Mouse (Mus musculus) ovary, postnatal 36 days (tissue): ENCODE measurements at regions not wholly inside any gene's neighbourhood (a gene's known extent, or its start where the extent isn't known, plus 50 kb on each side); places are given as distances from the start of the nearest gene placed in this dataset.

Experiments used
- DNase-seq: peaks from one replicate; pipeline ENCODE4 v3.0.0; 2022; ENCODE audit warnings: low spot score, mixed read lengths

DNA sequence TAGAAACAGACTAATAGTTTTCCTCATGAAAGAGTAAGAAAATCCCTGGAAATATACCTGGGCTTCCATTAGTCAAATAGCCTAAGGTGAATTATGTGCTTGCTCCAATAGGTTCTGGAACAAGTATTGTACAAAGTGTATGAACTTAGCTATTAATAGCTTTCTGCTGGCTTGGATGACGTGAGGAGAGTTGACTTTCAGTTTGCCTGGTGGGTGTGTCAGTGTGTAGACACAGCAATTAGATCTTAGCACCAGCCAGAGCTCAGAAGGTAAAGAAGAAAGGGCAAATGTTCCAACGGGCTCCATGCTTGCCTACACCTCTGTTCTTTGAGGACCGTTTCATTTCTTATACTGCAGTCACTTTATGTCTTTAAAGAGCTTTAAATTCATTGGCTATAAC lies 654.8 kb upstream of the Mef2c start:
- no peak for DNase-seq

DNA sequence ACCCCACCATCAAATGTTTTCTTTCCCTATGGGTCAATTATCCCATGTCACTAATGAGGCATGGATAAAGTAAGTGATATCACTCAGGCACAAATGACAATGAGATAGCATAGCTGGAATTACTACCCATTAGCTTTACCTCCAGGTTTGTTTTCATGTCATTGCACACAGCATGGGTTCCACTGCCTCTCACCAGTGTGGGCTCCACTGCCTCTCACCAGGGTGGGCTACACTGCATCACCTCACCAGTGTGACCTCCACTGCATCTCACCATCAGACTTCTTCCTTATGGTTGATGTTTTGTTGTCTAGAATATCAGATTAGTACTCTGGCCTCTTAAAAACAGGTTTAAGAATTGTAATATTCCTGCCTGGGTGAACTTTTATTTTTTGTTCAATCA lies 634.0 kb upstream of the Mef2c start:
- DNase-seq = no peak

DNA sequence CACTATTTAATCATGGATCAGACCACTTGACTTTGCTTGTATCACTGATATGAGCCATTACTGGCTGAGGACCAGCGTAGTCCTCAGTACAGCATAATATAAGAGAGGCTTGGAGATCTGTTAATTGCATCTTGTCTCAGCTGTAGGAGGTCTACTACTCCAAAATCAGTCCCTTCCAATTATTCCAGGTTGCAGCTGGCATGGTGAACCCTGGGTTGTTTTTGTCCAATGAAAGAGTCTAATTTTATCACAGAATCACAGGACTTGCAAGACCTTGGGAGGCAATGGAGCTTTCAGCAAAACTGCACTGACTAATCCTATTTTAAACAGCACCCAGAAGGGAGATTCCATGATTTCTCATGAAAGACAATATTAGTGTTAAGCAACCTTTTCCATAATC lies 629.7 kb upstream of the Mef2c start:
- DNase-seq = no peak

DNA sequence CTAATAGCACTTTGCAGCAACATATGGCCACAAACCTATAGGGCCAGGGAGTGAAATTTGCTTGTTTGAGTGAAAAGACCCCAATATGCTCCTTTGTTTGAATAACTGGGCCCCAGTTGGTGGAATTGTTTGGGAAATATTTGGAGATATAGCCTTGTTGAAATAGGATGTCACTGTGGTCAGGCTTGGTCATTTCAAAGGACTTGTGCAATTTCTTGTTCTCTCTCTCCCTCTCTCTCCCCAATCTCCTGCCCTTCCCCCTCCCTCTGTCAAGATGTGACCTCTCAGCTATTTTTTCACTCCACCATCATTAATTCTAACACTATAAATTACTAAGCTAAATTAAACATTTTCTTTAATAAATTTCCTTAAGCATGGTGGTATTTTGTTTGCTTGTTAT lies 620.5 kb upstream of the Mef2c start:
- no peak for DNase-seq

DNA sequence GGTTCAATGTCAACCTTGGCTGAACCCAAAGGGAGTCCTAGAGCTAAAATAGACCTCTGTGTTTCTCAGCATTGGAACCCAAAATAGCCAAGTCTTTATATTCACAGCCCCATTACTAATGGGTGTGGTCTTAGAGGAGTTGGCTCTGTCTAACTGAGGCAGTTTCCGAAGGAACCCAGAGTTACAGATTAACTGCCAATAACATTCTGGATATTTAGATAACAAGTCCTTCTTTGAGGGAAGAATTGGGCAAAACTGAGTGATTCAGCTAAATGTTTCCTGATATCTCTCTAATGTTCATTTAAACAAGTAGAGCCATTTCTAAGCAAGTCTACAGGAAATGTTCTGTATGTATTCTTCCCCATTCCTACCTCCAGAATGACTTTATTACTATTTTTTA lies 615.1 kb upstream of the Mef2c start:
- no peak for DNase-seq

DNA sequence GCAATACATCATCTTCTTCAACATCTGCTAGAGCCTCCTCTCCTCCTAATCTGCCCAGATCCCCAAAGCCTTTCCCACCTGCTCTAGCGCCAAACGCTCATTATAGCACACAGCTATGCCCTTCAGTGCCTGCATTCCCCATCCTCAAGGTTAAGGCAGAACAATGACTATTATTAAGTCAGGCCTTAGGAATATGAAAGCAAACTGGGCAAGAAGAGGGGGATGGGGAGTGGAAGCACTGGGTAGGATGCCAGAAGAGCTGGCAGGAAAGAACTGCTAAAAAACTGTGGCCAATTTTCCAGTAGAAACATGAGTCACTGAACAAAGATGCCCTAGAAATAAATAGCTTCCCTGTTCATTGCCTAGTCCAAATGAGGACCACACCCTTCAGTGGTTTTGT lies 611.1 kb upstream of the Mef2c start:
- DNase-seq = no peak

DNA sequence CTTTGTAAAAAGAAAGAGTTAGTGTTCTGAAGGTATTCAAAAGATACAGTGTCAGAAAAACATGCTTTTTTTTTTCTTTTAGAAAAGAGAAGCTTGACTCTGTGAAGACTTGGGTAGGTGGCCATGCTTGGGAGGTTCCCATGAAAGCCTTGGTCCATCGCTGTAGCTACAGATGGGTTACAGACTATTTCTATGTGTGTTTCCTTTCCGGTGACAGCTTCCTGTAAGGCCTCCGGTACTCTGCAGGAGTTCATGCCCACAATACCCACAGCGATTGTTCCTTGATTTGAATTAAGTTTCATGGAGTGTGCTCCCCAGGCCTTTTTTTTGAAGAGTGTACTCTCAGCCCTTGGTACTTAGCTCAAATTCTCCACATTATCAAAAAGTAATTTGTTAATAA lies 604.1 kb upstream of the Mef2c start:
- no peak for DNase-seq

DNA sequence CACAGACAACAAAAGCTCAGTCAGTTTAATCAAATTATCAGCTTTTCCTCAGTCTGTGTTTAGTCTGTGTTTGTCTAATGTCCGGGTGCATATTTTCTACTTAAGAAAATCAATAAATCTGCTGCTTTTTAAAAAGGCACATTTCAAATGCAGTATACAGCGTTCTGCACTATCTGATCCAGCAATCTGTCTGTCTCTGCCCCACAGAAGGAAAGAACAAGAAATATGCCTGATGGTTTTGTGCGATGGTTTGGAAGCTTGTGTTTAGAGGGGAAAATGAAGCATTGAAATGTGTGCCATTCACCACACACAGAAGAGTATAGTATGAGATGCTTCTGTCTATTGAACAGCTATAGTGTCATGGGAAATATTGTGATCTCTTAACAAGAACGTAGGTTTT lies 601.7 kb upstream of the Mef2c start:
- DNase-seq = no peak

DNA sequence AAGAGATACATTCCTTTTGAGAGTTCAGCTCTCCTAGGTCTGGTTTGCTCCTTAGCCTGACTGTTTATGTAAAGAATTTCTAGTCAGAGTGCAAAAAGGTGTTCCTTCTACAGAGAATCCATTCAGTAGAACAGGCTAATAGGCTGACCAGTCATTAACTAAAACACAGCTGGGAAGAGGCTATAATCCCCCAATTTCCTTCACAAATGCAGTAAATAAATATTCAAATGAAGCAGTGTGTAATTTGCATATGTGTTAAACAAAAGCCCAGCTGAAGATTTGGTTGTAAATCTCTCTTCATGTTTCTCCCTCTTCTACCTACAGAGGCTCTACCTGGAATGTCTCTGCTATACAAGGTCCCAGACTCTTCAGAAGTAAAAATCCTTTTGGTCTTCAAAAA lies 600.2 kb upstream of the Mef2c start:
- DNase-seq = no peak

DNA sequence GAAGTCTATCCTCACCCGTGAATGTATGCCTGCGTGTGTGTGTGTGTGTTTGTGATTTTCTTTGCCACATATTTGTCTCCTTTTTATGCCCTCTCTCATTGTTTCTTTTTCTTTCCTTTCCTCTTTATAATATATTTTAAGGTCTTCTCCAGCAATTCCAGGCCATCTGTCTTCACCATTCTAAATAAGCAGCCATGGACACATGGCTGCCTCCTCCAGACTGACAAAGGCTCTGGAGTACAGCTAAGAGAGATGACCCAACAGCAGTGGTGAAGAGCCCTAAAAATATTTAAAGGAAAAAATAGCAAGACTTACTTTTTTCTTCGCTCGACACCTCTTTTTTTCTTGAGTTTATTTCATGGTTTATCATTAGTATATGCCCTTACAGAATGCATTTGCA lies 596.1 kb upstream of the Mef2c start:
- no peak for DNase-seq

DNA sequence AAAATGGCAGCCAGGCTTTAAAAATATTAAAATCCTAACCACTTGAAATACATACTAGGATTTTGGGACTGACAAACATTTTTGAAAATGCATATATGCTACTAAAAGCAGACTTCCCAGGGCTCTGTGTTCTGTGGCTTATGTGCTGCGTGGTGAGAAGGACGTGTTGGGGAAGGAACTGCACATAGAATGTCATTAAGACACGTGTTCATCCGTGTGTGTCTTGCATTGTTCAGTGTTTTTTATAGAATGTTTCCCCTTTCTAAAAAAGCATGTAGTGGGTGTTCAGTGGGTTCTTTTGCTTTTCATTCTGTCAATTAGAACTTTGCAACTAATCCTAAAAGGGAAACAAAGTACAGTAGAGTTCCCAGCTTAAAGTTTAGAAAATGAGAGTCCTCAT lies 594.7 kb upstream of the Mef2c start:
- DNase-seq = no peak

DNA sequence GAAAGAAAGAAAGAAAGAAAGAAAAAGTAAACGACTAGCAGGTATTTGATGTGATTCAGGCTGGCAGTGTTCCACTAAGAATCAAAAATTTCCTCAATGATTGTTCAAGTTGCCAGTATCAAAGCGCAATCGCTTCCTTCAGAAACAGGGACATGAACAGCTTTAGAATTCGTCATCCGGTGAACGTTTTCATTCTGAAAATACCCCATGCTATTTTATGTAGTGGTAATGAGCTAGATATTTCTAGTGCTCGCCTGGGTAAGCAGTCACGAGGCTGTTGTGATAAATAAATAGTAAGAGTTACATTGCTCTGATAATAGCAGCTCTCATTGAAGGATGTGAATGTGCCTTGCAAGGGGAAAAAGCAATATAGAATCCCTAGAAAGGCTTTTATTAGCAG lies 591.0 kb upstream of the Mef2c start:
- DNase-seq = no peak

DNA sequence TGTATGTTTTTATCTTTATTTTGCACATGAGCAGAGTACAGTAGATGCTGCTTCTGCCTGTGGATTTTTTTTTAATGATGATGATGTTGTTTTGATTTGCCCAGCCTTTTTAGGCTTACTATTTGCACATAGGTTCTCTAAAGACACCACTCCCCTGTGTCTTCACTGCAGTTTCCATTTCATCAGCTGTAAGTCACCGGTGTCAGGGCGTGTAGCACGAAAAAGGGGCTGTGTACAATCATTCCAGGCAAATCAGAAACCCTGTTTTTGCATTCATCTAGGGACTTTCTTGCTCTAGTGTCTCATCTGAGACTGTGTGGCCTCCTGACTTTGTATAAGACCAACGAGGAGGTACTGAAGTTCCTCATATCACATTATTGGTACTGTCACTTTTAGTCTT lies 588.6 kb upstream of the Mef2c start:
- no peak for DNase-seq

DNA sequence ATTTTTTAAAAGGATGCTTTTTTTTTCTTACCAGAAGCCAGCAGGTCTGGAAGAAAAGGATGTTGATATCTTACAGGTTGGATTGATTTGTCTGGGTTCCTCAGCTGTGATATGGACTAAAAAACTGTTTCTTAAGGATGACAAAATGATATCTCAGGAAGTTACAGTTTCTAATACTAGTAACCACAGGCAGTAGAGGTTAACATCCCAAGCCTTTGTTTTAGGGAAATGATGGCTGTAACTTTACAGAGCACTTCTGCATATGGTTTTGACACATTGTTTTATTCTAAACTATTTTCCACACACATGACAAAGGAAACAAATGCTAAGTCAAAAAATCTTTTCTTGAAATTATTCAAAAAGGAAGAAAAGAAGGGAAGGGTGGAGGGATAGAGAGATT lies 573.8 kb upstream of the Mef2c start:
- no peak for DNase-seq

DNA sequence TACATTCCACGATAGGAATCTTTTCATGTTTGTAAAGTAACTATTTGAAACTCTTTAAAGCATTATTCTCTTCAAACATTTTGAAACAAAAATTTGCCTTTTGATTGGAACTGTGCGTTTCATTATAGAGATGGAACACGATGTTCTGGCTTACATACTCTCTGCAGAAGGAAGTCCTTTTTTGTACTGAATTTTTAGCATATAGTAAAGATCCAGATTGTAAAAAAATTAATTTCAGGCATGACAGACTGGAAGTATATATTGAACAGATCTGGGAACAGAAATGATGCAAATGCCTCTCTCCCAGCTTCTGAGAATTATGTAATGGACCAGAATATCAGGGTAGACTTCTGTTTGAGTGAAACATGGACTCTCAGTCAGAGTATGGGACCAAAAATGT lies 566.0 kb upstream of the Mef2c start:
- no peak for DNase-seq

DNA sequence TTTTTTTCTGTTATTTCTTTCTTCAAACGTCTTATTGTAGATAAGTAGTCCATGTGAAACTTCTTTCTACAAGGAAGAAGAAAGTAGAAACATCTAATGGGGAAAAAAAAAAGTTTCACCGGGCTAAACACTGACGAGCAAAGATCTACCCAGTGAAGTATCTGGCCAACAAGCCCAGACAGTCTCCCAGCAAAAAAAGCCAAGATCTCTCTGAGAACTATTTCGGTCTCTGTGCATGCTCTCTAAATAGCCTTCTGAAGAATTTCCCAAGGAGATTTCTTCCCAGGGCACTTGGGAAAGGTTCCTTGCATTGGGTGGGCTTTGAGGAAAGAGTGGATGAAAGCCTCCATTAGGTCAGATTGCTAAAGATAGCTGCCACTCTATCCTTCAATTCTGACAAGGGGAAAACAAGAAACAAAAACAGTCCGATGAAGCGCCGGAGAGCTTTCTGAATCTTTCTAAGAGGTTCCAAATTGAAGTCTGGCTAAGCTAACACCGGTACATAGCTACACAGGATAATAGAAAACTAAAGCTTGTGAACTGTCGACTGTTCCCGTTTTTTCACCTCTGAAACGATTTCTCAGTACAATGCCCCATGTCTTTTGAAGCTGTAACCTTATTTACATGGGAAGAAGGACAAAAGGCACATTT lies 561.0 kb upstream of the Mef2c start:
- no peak for DNase-seq

DNA sequence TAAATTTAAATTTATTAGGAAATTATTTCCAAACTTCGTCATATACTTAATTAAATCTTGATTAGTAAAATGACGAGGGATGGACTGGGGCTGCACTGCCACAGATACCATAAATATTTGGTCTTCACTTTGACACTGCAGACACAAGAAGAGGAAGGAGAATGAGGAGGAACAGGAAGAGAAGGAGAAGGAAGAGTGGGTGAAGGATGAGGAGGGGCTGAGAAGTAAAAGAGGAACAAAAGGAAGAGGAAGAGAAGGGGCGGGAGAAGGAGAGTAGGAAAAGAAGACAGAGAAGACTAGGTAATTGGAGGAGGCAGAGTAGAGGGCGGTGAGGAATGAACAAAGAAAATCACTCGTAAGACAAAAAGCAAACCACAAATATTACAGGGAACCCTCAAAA lies 556.9 kb upstream of the Mef2c start:
- DNase-seq = no peak

DNA sequence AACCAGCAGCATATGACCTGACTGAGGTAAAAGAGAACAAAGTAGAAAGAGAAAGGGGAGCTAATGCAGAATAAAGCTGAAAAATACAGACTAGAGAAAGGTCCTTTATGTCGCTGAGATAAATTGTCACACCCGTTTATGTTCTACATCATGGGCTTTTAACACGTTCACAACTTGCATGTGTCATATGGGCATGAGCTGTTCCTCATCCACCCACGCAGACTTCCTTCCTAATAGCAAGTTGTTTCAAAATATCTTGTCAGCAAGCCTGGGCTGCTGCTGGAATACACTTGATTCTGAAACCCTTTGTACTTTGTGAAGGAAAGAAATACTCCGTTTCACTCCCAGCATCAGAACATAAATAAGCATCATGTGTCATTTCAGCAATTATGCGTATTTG lies 554.3 kb upstream of the Mef2c start:
- DNase-seq = no peak

DNA sequence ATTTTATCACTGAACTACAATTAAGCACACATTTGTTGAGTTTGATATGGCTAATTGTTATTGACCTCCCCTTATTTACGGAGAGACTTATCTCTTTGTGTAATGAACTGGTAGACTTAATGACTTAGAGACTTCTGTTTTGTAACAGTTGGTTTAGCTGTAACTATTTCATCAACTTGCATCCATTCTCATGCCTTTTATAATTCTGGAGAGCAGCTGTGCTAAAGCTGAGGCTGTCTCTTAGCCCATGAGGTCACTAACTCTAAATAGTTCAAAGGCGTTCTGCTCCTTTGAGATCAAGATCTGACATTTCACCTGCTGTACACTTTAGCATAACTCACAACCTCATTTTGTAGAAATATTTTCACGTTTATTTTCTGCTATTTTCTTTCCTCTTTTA lies 541.5 kb upstream of the Mef2c start:
- DNase-seq = no peak

DNA sequence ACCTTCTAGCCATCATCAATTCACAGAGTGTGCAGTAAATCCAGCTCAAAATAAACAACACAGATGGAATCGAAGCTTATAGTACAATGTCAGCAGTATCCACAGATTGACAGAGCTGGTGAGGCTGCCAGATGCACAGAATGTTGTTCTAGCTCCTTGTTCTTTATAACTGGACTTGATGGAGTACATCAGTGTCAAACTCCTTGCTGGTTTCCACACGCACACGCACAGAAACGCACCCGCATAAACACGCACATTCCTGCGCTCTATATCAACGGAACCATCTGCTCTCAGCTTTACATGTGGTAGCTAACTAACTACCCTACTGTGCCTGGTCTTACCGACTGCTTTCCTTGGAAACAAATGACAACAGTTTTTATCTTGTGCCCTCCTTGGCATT lies 532.1 kb upstream of the Mef2c start:
- DNase-seq = no peak

DNA sequence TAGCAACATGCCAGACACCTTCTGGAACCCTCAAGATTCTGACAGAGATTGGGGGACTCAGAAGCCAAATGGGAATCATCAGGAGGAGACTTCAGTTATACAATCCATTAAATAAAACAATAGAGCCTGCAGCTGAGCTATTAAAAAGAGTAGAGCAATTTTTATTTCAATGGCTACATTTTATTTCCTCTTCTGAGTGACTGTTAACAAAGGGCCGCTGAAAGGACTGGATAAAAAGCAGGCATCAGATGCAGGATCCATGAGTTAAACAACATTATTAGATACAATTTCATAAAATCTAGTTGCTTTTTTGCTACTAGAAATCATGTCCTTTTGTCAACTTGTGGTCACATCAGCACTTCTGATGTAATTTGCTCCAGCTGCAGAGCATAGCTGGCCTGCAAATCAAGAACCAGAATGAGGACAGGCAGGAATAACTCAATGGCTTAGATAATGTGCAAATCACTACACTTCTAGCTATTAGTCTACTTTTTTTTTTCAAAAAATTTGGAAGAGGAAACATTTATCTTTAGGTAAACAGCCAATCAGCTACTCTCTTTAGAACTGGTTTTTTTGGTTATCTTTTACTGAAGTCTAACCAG lies 529.5 kb upstream of the Mef2c start:
- DNase-seq = no peak

DNA sequence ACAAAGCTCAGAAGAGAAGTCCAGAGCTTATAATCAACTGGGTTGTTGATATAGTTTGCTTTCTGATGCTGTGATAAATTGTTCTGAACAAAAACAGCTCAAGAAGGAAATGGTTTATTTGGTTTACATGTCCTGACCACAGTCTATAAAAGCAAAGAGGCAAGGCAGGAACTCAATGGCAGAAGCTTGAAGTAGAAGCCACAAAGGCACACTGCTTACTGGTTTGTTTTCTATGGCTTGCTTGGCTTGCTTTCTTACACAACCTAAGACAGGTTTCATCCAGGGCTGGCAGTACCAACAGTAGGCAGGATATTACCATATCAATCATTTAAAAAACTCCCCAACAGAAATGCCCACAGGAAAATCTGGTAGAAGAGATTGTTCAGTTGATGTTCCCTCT lies 502.7 kb upstream of the Mef2c start:
- no peak for DNase-seq

DNA sequence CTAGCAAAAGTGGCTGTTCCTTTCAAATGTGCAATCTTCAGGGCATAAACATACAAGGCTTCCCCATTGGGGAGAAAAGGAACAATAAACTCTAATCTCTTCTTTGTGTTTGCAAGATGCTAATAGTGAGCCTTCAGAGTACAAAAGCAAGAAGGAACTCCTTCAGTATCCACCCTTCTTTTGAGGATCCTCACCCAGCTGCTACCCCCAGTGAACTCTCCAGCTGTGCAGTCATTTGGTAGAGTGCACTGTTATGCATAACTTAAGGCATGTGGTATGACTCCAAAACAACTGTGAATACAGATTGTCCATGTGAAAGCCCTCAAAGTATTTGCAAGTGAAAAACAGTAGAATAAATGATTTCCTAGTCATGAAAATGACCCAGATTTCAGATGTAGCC lies 487.1 kb upstream of the Mef2c start:
- no peak for DNase-seq

DNA sequence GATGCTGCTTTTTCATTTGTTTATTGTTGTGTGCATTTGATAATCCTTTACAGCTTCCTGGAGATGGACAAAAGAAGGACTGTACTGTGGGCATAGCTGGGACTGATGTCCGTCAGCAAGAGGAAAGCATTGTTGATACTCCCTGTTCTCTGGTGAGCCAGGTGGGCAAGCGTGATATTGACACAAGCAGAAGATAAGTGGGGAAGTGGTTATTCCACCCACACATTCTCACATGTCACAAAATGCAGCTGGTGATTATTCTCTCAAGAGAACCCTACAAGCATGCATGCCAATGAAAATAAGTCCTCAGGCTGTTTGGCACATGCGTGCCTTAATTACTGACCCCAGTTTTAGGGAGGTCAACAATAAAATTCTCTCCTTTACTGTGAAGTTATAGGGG lies 483.0 kb upstream of the Mef2c start:
- DNase-seq = no peak

DNA sequence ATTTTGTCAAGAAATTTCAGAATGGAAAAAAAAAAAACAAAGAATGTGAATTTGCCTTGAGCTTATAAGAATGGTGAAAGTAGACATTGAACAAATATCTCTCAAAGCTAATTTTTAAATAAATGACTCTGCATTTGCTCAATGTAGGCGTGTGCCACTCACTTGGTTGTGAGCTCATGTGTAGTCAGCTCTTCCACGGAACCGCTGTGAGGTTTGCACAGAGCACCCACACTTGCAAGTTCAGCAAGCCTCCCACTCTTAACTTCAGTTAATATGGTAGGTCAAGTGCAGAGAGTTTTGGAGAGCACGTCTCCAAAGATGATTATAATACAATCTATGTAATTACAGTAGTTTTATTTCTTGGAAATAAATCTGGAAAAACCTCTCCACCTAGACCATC lies 479.9 kb upstream of the Mef2c start:
- no peak for DNase-seq
